Mouse (Mus musculus) kidney, postnatal 0 days (tissue): Measurements from ENCODE around the gene Ndufc1. TPM values are rescaled to one million over a fixed set of nuclear protein-coding genes. Genes with fewer than 3 reads are reported as not detected.
A peak's percentile ranks its signal among the peaks of the same experiment; 100 is the strongest.

Experiments used
- ATAC-seq: fragments of 200-750 bp; cut with Nextera tagmentation; replicated peaks from 2 replicates; pipeline ENCODE4 v1.8.0; 2017; ENCODE audit warnings: low read depth, moderate number of reproducible peaks, moderate TSS enrichment, moderate library complexity; ENCODE audit not compliant: low FRiP score
- DNase-seq: peaks from one replicate; pipeline ENCODE4 v3.0.0-alpha.2; 2016; ENCODE audit warnings: low spot score
- H3K27ac ChIP-seq: fragments of 300-500 bp; sonication (generic); 2 replicates; pipeline ENCODE4 v1.5.1; 2014; ENCODE audit warnings: mild to moderate bottlenecking
- H3K27me3 ChIP-seq: fragments of 300-500 bp; sonication (generic); 2 replicates; pipeline ENCODE4 v1.6.1; 2014; ENCODE audit warnings: low read length, mixed read lengths; ENCODE audit not compliant: insufficient read depth
- H3K36me3 ChIP-seq: fragments of 300-500 bp; sonication (generic); 2 replicates; pipeline ENCODE4 v1.6.1; 2014; ENCODE audit warnings: low read length, mixed read lengths; ENCODE audit not compliant: insufficient read depth
- H3K4me1 ChIP-seq: fragments of 300-500 bp; sonication (generic); replicated peaks from 2 replicates; pipeline ENCODE4 v1.6.1; 2014; ENCODE audit warnings: antibody characterized with exemption, low read length, mixed read lengths; ENCODE audit not compliant: insufficient read depth
- H3K4me2 ChIP-seq: fragments of 300-500 bp; sonication (generic); 2 replicates; pipeline ENCODE4 v1.6.1; 2014; ENCODE audit warnings: mild to moderate bottlenecking, low read length, moderate library complexity, mixed read lengths
- H3K4me3 ChIP-seq: fragments of 300-500 bp; sonication (generic); replicated peaks from 2 replicates; pipeline ENCODE4 v1.5.1; 2014; ENCODE audit warnings: low read depth, low read length
- H3K9ac ChIP-seq: fragments of 300-500 bp; sonication (generic); 2 replicates; pipeline ENCODE4 v1.6.1; 2014; ENCODE audit warnings: low read depth, low read length
- H3K9me3 ChIP-seq: fragments of 300-500 bp; sonication (generic); replicated peaks from 2 replicates; pipeline ENCODE4 v1.6.1; 2016; ENCODE audit warnings: low read length, inconsistent platforms, mixed read lengths
- CTCF ChIP-seq: IDR thresholded peaks from 2 replicates; pipeline ENCODE4 v1.5.1; 2016; ENCODE audit warnings: antibody characterized with exemption, low read depth, mild to moderate bottlenecking, moderate library complexity
- WGBS: fragments of 180-500 bp; shearing (Covaris S2); extraction: QIAGEN DNeasy Blood & Tissue Kit; methylation state at CpG from one replicate; pipeline ENCODE4 v1.1.7; 2014; 5-methylcytosine and 5-hydroxymethylcytosine counted together
- polyA plus RNA-seq: library from polyadenylated mRNA; unstranded; fragments of >200 nt; fragmentation: Nextera tagmentation; extraction: Ambion mirVana; gene quantifications from 2 replicates; pipeline ENCODE4 v1.2.1, GENCODE M21; 2015

Ndufc1 gene
- polyA plus RNA-seq, 1 experiment from 2014 or later = 1,434 TPM

DNA sequence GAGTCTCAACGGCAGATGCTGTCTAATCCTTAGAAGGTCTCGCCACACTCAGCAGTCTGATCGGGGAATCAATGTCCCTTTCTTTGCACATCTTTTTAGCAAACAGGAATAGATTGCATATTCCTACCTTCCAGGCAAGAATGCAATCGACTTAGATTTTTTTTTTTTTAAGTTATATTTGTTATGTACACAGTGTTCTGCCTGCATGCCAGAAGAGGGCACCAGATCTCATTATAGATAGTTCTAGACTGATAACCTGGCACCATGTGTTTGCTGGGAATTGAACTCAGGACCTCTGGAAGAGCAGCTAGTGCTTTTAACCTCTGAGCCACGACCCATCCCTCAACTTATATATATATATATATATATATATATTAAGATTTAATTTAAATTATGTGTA, 35.2 kb downstream of the Ndufc1 start:
- no peaks in the 10 kb centered on the region for H3K4me1 ChIP-seq
- DNase-seq (peak; percentile 27), ATAC-seq (0 out of 2 replicates have a peak, but pooled peaks have one; percentile 34)
- no peak overlapping the region for H3K4me3 ChIP-seq
- no peak overlapping the region for H3K9ac ChIP-seq
- 69% methylated on average over 5 of the region's 5 CpGs for WGBS
- no peaks in the 10 kb centered on the region for H3K9me3 ChIP-seq
- no peak overlapping the region for H3K4me2 ChIP-seq
- H3K27me3 ChIP-seq = no peaks in the 10 kb centered on the region
- H3K27ac ChIP-seq = no peak overlapping the region
- no peaks in the 10 kb centered on the region for H3K36me3 ChIP-seq
- TF ChIP-seq CTCF = peak; percentile 40; the same call in 1 of the 2 replicates

DNA sequence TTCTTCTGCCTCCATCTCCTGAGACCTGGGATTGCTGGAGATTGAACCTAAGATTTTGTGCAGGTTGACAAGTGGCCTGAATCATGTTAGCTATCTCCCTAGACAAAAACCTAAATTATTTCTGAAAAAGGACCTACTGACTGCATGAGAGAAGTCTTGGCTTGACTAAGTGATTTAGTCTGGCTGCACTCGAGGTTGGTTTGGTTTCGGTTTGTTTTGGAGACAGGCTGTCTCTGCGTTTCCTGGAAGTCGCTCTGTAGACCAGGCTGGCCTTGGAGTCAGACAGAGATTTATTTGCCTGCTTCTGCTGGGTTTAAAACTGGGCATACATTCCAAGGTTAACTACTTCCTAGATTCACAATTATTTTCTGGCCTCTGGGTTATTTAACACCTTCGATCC, 35.9 kb downstream of the Ndufc1 start:
- no peak overlapping the region for H3K9ac ChIP-seq
- H3K4me2 ChIP-seq = no peak overlapping the region
- H3K27ac ChIP-seq = no peak overlapping the region
- TF ChIP-seq CTCF = no peak
- 29% methylated on average over 5 of the region's 5 CpGs for WGBS
- no peaks in the 10 kb centered on the region for H3K36me3 ChIP-seq
- ATAC-seq = no peak
- H3K9me3 ChIP-seq = no peaks in the 10 kb centered on the region
- H3K4me1 ChIP-seq = no peaks in the 10 kb centered on the region
- no peak overlapping the region for H3K4me3 ChIP-seq
- H3K27me3 ChIP-seq = no peaks in the 10 kb centered on the region
- peak; percentile 50 for DNase-seq

DNA sequence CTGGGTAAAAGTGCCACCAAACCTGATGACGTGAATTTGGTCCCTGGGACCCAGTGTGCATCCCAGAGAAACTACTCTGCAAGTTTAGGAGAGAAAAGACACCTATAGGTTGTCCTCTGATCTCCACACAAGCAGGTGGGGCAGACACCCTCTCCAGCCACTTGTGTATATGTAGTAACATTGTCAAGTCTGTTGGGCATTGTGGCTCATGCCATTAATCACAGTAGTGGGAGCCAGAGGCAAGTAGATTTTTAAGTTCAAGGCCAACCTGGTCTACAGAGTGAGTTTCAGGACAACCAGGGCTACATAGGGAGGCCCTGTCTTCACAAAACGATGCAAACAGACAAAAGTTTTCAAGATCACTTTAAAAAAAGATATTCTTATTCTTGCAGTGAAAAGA, 37.0 kb downstream of the Ndufc1 start:
- no peak for DNase-seq

DNA sequence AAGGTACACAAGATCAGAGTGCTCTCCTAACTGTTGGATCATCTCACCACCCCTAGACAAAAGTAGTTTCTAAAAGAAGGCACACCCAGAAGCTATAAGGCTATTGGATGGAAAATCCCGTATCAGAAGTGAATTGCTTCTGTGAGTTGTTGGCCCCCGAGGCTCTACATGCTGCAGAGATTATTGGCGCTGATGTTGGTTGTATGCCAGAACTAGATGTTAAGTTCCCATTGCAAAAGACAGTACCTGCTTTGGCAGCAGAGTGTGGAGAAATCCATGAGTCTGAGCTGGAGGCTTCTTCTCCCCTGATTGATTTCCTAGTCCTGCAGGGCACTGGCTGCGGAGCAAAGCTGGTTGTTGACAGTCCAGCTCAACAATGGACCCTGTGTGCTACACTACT, 40.8 kb downstream of the Ndufc1 start:
- Histone ChIP-seq H3K27me3 (no peaks in the 10 kb centered on the region), H3K27ac (no peak overlapping the region), H3K4me3 (no peak overlapping the region), H3K9ac (no peak overlapping the region), H3K9me3 (no peaks in the 10 kb centered on the region), H3K4me2 (no peak overlapping the region), H3K4me1 (0 out of 2 replicates have a peak, but pooled peaks cover 4% of the 10 kb centered on the region), H3K36me3 (no peaks in the 10 kb centered on the region)
- no peak for TF ChIP-seq CTCF
- DNase-seq = no peak
- WGBS = 81% methylated on average over 4 of the region's 4 CpGs
- no peak for ATAC-seq

More for the DNA sequence above, 37.0 kb downstream of the Ndufc1 start:
- H3K36me3 ChIP-seq = no peaks in the 10 kb centered on the region
- no peaks in the 10 kb centered on the region for H3K9me3 ChIP-seq
- H3K9ac ChIP-seq = no peak overlapping the region
- no peak overlapping the region for H3K27ac ChIP-seq
- no peak overlapping the region for H3K4me3 ChIP-seq
- no peaks in the 10 kb centered on the region for H3K4me1 ChIP-seq
- no peaks in the 10 kb centered on the region for H3K27me3 ChIP-seq
- no peak for ATAC-seq
- no peak for TF ChIP-seq CTCF
- no peak overlapping the region for H3K4me2 ChIP-seq
- WGBS = 75% methylated on average over 2 of the region's 2 CpGs

DNA sequence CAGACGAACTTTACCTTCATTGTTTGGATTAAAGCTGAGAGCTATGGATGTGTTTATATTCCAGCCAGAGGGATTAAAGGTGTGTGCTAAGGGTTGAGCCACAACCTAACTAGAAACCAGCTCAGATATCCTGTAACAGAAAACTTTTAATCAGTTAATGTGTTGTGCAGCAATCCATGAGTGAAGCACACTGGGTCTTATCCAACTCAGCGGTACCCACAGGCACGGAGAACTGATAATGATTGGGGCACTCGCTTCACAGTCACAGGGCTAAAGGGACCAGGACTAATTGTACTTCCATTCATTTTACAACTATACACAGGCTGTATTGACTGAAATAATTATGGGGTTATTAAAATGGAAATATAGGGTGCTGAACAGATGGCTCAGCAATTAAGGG, 41.9 kb downstream of the Ndufc1 start:
- H3K4me2 ChIP-seq = no peak overlapping the region
- DNase-seq (no peak), ATAC-seq (no peak)
- no peaks in the 10 kb centered on the region for H3K9me3 ChIP-seq
- 72% methylated on average over 4 of the region's 4 CpGs for WGBS
- TF ChIP-seq CTCF = no peak
- H3K4me1 ChIP-seq = 0 out of 2 replicates have a peak, but pooled peaks cover 4% of the 10 kb centered on the region
- no peak overlapping the region for H3K9ac ChIP-seq
- H3K27me3 ChIP-seq = no peaks in the 10 kb centered on the region
- no peaks in the 10 kb centered on the region for H3K36me3 ChIP-seq
- no peak overlapping the region for H3K27ac ChIP-seq
- no peak overlapping the region for H3K4me3 ChIP-seq

DNA sequence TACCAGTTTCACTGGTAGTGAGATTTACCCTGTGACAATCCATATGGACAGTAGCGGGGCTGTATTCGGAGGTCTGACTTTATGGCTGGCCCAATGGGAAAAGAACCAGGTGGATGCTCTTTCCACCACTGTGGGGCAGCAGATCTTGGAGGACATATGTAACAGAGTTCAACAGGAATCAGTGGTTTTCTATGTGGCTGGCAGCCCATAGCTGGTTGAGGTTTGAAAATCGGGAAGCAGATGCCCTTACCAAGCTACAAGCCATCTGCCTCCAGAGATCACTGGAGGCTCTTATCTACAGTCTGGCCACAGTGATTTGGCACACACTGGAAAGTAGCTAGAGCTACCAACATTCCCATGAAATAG, 43.3 kb downstream of the Ndufc1 start:
- Histone ChIP-seq H3K9me3 (no peaks in the 10 kb centered on the region), H3K4me3 (peak overlapping the region; percentile 36), H3K4me2 (peak overlapping the region; percentile 88), H3K4me1 (0 out of 2 replicates have a peak, but pooled peaks cover 4% of the 10 kb centered on the region), H3K9ac (0 out of 2 replicates have a peak overlapping the region, but pooled peaks have one; percentile 40), H3K27me3 (no peaks in the 10 kb centered on the region), H3K36me3 (no peaks in the 10 kb centered on the region), H3K27ac (no peak overlapping the region)
- DNase-seq = no peak
- ATAC-seq = no peak
- WGBS = 10% methylated on average over 3 of the region's 3 CpGs
- no peak for TF ChIP-seq CTCF
